Mouse (Mus musculus) neural tube, embryonic 12.5 days (tissue): ENCODE data around the gene Ssr1. TPM values are rescaled to one million over a fixed set of nuclear protein-coding genes. Genes with fewer than 3 reads are reported as not detected.

ENCODE experiments used
- ATAC-seq: fragments of 200-750 bp; cut with Nextera tagmentation; 2 replicates; pipeline ENCODE4 v1.8.0; 2017; ENCODE audit warnings: low read depth, mild to moderate bottlenecking, moderate TSS enrichment, moderate library complexity; ENCODE audit not compliant: low FRiP score
- H3K27ac ChIP-seq: fragments of 300-500 bp; sonication (generic); 2 replicates; pipeline ENCODE4 v1.5.1; 2016
- H3K27me3 ChIP-seq: fragments of 300-500 bp; sonication (generic); replicated peaks from 2 replicates; pipeline ENCODE4 v1.6.1; 2016; ENCODE audit warnings: mild to moderate bottlenecking
- H3K36me3 ChIP-seq: fragments of 300-500 bp; sonication (generic); 2 replicates; pipeline ENCODE4 v1.6.1; 2016; ENCODE audit warnings: mild to moderate bottlenecking
- H3K4me1 ChIP-seq: fragments of 300-500 bp; sonication (generic); 2 replicates; pipeline ENCODE4 v1.6.1; 2016
- H3K4me2 ChIP-seq: fragments of 300-500 bp; sonication (generic); replicated peaks from 2 replicates; pipeline ENCODE4 v1.6.1; 2016; ENCODE audit warnings: mild to moderate bottlenecking
- H3K4me3 ChIP-seq: fragments of 300-500 bp; sonication (generic); 2 replicates; pipeline ENCODE4 v1.5.1; 2016
- H3K9ac ChIP-seq: fragments of 300-500 bp; sonication (generic); 2 replicates; pipeline ENCODE4 v1.6.1; 2016; ENCODE audit warnings: mild to moderate bottlenecking
- H3K9me3 ChIP-seq: fragments of 300-500 bp; sonication (generic); 2 replicates; pipeline ENCODE4 v1.6.1; 2016; ENCODE audit warnings: mild to moderate bottlenecking
- WGBS: fragments of 180-500 bp; shearing (Covaris S2); methylation state at CpG from one replicate; pipeline ENCODE4 v1.1.7; 2016; 5-methylcytosine and 5-hydroxymethylcytosine counted together
- polyA plus RNA-seq: library from polyadenylated mRNA; unstranded; fragments of >200 nt; fragmentation: Nextera tagmentation; extraction: Ambion mirVana; gene quantifications from 2 replicates; pipeline ENCODE4 v1.2.1, GENCODE M21; 2016

Ssr1 gene
- polyA plus RNA-seq, 1 experiment from 2014 or later: 91.3 TPM

GRCm38 (mm10) chr13:37923643-37924460 lies 70.2 kb downstream of the Ssr1 start:
- no peak overlapping the region for H3K9ac ChIP-seq
- no peaks in the 10 kb centered on the region for H3K36me3 ChIP-seq
- no peak for ATAC-seq
- H3K27me3 ChIP-seq: no peaks in the 10 kb centered on the region
- H3K9me3 ChIP-seq: no peaks in the 10 kb centered on the region
- H3K4me1 ChIP-seq: peaks cover 6% of the 10 kb centered on the region
- H3K4me3 ChIP-seq: no peak overlapping the region
- no peak overlapping the region for H3K27ac ChIP-seq
- no peak overlapping the region for H3K4me2 ChIP-seq
- 89% methylated on average over 10 of the region's 10 CpGs for WGBS

GRCm38 (mm10) chr13:37923091-37923490 lies 70.9 kb downstream of the Ssr1 start:
- H3K9ac ChIP-seq: no peak overlapping the region
- H3K36me3 ChIP-seq: no peaks in the 10 kb centered on the region
- peaks cover 6% of the 10 kb centered on the region for H3K4me1 ChIP-seq
- WGBS: 97% methylated on average over 4 of the region's 4 CpGs
- H3K27ac ChIP-seq: no peak overlapping the region
- no peak overlapping the region for H3K4me3 ChIP-seq
- H3K9me3 ChIP-seq: no peaks in the 10 kb centered on the region
- H3K4me2 ChIP-seq: no peak overlapping the region
- no peaks in the 10 kb centered on the region for H3K27me3 ChIP-seq
- no peak for ATAC-seq

GRCm38 (mm10) chr13:37920727-37921126 lies 73.3 kb downstream of the Ssr1 start:
- Histone ChIP-seq H3K4me2 (no peak overlapping the region), H3K27me3 (no peaks in the 10 kb centered on the region), H3K9me3 (no peaks in the 10 kb centered on the region), H3K4me1 (peaks cover 6% of the 10 kb centered on the region), H3K36me3 (peaks cover 3% of the 10 kb centered on the region), H3K9ac (no peak overlapping the region), H3K27ac (no peak overlapping the region), H3K4me3 (no peak overlapping the region)
- 36% methylated on average over 2 of the region's 2 CpGs for WGBS
- ATAC-seq: no peak

- Histone ChIP-seq H3K4me3 (no peak overlapping the region), H3K4me2 (no peak overlapping the region), H3K27ac (no peak overlapping the region), H3K27me3 (no peaks in the 10 kb centered on the region), H3K4me1 (peaks cover 6% of the 10 kb centered on the region), H3K9me3 (no peaks in the 10 kb centered on the region), H3K9ac (no peak overlapping the region), H3K36me3 (peaks cover 3% of the 10 kb centered on the region)
- ATAC-seq: no peak
- WGBS: 82% methylated on average over 3 of the region's 3 CpGs
Measured at GRCm38 (mm10) chr13:37919711-37920277, 74.2 kb downstream of the Ssr1 start.

GRCm38 (mm10) chr13:37918336-37919261 lies 75.4 kb downstream of the Ssr1 start:
- no peak for ATAC-seq
- Histone ChIP-seq H3K9ac (no peak overlapping the region), H3K27ac (no peak overlapping the region), H3K4me2 (no peak overlapping the region), H3K27me3 (no peaks in the 10 kb centered on the region), H3K4me3 (no peak overlapping the region), H3K9me3 (no peaks in the 10 kb centered on the region), H3K36me3 (peaks cover 3% of the 10 kb centered on the region), H3K4me1 (peaks cover 6% of the 10 kb centered on the region)
- 91% methylated on average over 15 of the region's 15 CpGs for WGBS

Other genes starting within 250 kb of the Ssr1 start
- gene Rreb1, start 215.8 kb downstream of the Ssr1 start, polyA plus RNA-seq: 3.9 and 5.2 TPM in 2 replicates
- 60.7 and 62.8 TPM in 2 replicates for gene Riok1, start 42.8 kb upstream of the Ssr1 start, polyA plus RNA-seq
- gene Cage1, start 42.9 kb upstream of the Ssr1 start, polyA plus RNA-seq: 1.4 and 1.7 TPM in 2 replicates
- 0.61 and 0.68 TPM in 2 replicates for gene Dsp, start 157.1 kb upstream of the Ssr1 start, polyA plus RNA-seq
- gene Snrnp48, start 210.7 kb upstream of the Ssr1 start, polyA plus RNA-seq: 33.6 and 37.4 TPM in 2 replicates